Mouse (Mus musculus) testis, postnatal 10 days (tissue): ENCODE results near the gene Zfp563.

Experiments used
- DNase-seq: peaks from one replicate; pipeline ENCODE4 v3.0.0; 2021; ENCODE audit warnings: low spot score

Zfp563 gene

DNA sequence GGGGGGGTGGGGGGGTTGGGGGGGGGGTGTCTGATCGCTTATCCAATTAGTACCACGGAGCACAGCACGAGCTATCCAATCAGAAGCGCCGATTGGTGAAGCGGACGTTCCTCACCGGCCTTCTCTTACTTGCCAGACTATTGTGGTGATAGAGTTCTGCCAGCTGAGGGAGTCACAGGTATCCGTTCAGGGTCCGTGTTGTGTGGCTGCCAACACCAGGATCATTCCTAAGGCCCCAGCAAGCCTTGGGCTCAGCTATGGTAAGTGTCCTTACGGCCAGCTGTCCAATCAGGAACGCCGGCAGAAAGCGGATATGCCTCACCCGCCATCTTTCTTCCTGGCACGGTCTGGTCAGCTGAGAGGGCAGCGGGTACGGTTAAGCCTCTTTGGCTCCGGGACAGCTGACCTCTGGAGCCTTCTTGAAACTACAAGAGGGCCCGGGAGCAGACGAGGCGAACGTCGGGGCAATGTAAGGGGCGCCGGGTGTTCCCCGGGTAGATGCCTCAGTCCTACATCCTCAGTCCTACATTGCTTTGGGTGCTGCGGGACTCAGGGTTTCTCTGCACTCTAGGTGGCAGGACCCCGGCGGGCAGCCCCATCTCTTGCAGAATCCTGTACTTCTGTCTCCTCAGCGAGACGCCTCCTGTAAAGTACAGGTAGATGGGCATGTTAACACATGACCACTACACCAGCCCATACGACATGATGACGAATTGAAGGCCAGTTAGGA, at the start of gene Zfp563:
TSS of gene Zfp563 (plus strand) at position 91 of the 730 bp plus-strand sequence.
- peak; percentile 94 for DNase-seq

- DNase-seq, result no peak
Observed at GRCm38 (mm10) chr17:33058791-33059190, 30.3 kb upstream of the Zfp563 start.

- no peak for DNase-seq
Observed at GRCm38 (mm10) chr17:33063001-33063400, 26.1 kb upstream of the Zfp563 start.

GRCm38 (mm10) chr17:33067958-33068357, 21.2 kb upstream of the Zfp563 start, which contains the start of gene 4921501E09Rik:
4921501E09Rik (minus strand) TSS chr17:33068058.
- no peak for DNase-seq

DNA sequence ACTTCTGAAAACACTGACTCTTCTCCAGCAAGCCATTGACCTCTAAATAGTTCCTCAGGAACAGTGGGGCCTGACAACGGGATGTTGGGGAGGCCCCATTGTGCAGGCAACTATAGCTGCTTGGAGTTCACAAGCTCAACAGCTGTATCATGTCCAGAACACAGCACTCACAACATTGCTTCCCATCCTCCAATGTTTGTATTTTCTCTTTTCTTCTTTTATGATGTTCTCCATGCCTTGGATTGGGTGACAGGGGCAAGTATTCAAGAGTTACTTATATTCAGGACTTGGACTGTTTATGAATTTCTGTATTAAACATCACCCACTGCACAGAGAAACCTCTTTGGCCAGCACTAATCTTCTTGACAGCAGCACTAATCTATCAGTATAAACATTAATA, 2.5 kb downstream of the Zfp563 start:
- no peak for DNase-seq

- peak; percentile 86 for DNase-seq
Observed at GRCm38 (mm10) chr17:33092391-33093193, 3.5 kb downstream of the Zfp563 start.

- no peak for DNase-seq
Observed at GRCm38 (mm10) chr17:33097396-33097795, 8.3 kb downstream of the Zfp563 start.

DNA sequence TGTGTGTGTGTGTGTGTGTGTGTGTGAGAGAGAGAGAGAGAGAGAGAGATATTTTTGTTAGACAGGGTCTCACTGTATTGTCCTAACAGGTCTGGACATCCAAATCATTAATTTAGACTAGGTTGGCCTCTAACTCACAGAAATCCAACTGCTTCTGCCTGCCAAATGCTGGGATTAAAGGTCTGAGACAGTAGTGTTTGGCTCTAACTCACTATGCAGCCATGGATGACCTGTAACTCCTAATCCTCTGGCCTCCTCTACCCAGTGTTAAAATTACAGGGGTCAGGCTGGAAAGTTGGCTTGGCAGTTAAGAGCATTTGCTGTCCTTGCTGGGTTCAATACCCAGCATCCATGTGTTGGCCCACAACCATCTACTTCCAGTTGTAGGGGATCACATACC, 35.4 kb downstream of the Zfp563 start:
- DNase-seq, result no peak

GRCm38 (mm10) chr17:33126257-33126656, 37.1 kb downstream of the Zfp563 start:
- DNase-seq, result no peak

DNA sequence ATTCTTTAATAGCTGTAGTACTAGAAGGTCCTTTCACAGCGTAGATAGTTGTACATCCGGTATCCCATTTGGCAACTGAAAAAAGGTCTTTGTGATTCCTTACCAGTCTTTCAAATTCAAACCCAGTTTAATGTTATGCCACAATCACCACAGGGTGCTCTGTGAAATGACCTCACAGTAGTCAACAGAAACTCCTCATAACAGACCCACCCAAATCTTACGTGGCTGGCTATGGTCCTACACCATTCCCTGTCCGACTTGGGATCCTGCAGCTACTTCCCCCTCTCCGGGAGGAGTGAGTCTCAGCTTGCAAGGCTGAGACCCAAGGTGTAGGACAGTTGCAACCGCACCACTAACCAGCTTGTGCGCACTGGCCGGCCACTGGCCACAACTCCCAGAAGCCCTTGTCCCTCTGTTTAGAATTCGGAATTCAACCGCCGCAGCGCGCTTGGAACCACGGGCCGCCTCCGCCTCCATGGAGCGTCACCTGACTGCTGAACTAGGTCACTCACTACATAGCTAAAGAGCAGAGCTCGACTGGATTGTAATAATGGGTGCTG, 50.2 kb downstream of the Zfp563 start, which contains the start of gene Morc2b:
TSS of gene Morc2b (minus strand) at position 423 of the 560 bp plus-strand sequence.
- DNase-seq, result no peak
